Mouse (Mus musculus) thymus, postnatal 0 days (tissue): ENCODE measurements around the gene Map6d1. TPM values are rescaled to one million over a fixed set of nuclear protein-coding genes. Genes with fewer than 3 reads are reported as not detected.

Source experiments
- DNase-seq: peaks from one replicate; pipeline ENCODE4 v3.0.0-alpha.2; 2015; ENCODE audit warnings: low spot score
- polyA plus RNA-seq: library from polyadenylated mRNA; unstranded; fragments of >200 nt; fragmentation: Nextera tagmentation; extraction: Ambion mirVana; gene quantifications from 2 replicates; pipeline ENCODE4 v1.2.1, GENCODE M21; 2015

Gene Map6d1
- 0.05 and 0.10 TPM in 2 replicates for polyA plus RNA-seq

DNA sequence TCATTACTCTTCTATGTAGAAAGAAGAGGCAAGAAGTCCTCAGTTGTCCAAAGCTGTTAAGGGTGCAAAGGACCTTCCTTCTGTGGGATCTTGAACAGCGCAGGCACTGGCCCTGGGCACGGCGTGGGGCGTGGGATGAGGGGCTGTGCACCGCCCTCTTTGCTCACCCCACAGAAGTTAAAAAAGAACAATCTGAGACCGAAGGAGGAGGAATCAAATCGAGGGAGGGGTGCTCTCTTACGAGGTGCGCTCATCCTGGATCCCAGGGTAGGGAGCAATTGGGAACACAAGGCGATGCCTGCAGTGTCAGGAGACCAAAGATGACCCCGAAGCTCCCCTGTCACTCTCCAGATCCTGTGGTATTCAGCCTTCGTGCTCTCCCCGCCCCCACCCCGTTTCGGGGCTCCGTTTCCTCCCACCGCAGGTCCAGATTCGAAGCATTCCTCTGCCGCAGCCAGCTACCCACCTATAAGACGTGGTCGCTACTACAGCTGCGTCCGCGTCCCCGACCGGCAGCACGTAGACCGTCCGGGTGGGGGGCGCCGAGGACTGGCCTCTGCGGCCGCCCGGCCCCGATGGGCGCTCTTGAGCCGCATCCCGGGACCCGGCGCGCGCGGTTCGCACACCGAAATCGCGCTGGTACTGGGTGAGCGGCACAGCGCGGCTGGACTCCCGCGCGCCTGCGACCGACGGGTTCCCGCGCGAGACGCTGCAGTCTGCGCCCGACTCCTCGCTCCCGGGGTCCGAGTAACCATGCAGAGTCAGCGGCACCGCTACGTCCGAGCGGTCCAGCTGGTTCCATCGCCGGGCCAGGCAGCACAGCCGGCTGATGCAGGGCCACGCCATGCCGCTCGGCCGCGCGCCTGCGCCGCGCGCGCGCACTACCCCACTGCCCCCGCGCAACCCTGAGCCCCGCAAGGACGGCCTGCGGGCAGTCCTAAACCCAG is at the start of gene Map6d1:
Map6d1 (minus strand) TSS at position 891 of the 947 bp plus-strand sequence.
- DNase-seq: peak; percentile 19

DNA sequence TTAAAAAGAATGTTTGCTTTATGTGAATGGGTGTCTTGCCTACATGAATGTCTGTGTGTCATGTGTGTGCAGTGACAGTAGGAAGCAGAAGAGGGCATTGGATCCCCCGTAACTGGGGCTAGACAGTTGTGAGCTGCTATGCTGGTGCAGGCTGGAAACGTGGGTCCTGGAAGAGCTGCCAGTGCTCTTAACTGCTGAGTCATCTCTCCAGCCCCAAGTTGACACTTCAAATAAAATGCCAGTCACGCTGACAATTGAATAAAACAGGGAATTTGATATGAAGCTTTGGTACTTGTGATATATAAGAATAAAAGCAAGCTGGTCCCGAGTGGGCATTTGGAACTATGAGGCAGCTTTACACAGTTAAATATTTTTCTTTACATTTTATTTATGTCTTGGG is 39.1 kb upstream of the Map6d1 start:
- no peak for DNase-seq

DNA sequence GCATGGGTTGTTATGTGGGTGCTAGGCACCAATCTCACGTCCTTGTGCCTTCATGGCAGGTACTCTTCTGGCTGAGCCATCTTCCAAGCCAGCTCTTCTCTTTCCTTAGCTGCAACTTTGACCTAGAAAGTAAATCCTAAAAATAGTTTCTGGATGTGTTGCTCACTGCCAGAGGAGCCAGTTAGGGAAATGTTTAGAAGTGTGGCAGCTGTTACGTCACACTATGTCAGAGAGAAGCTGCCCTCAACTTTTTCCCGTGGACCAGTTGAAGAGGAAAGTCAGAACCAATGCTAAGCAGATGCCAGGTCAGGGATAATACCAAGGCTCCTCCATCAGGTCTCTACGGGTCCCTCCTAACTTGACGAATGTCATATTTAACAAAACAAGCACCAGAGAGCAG is 38.2 kb upstream of the Map6d1 start:
- no peak for DNase-seq

DNA sequence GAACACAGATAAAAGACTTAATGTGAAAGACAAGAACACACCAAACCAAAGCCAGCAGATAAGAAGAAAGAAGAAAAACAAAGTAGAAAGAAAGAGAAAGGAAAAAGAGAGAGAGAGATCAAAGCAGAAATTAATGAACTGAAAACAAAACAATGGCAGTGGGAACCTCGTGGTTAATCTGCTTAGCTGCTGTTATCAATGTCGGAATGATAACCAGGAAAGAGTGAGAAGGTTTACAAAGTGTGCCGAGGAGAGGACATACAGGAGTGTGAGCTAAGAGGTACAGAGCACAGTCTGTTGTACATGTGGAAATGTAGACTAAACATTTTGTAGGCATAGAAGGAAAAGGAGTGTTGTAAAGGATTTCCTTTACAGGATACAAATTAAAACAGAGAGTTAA is 31.8 kb upstream of the Map6d1 start:
- DNase-seq: no peak

DNA sequence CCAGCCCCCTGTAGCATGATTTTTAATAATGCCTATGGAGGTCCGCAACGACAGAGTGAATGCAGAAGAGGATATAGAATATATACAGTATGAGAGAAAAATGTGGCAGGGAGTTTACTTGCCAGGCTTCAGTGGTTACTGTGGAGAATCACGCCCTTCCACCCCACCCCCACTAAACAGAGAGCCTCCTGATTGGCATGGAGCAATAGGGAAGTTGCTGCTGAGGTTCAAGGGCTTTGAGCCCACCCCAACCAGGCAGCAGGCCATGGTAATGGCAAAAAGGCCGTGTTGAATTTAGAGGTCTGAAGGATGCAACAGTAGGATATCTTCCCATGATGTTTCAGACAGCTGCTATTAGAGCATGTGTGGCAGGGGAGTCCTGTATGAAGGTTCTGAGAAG is 30.2 kb upstream of the Map6d1 start:
- no peak for DNase-seq

DNA sequence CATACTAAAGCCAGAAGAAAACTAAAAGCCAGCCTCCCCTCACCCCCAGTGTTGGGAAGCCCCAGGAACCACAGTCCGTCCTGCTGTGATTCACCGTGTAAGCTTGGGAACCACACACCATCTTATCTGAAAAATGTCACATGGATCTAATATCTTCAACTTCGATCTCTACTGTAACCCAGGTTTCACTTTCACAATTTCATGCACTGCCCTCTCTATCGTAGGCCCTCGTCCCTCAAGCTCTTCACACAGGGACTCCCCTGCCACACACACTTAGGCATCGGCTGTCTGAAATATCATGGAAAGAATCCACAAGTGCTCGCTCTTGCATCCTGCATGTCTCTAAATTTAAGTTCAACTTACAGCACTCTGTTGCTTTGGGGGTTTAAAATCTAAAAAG is 23.9 kb upstream of the Map6d1 start:
- DNase-seq: no peak

DNA sequence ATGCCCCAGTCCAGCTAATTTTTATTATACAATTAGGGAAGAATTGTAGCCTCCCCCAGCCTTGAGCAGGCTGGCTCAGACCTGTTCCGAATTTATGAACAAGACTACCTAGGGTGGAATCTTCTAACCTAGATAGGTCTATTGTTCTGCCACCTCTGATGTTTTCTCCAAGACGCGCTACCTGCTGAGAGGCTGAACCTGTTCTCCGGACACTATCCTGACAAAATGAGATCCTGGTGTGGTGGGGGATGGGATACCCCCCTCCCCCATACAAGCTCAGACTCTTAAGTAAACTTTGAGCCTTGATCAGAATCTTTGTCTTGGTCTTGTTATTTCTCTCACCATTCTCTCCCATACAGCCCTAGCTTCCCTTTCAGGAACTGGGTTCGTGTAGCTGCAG is 16.8 kb upstream of the Map6d1 start:
- no peak for DNase-seq

DNA sequence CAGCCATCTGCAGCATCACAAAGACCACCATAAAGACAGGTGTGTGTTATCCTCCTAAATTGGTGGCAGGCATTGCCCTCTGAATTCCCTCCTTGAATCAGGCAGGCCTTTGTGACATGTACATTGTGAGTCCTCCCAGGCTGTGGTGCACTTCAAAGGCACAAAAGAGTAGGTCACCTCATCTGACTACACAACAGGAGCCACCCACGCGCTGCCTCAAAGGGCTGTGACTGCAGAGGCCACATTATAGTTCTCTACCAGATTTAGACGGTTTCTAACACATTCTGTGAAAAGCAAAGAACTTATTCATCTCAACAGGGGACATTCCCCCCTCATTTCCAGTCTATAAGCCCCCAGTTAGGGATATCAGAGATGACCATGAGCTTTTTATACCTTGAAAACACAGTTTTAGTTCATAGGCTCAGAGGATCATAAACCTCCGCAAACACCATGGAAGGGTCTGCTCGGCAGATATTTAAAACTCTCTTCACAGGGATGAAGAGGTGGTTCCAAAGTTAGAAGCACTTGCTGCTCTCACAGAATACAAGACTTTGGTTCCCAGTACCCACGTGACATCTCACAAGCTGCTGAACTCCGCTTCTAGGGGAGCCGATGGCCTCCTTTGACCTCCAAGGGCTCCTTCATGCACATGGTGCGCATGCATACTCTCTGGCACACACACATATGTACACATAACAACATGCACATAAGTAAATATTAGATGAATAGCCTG is 7.5 kb upstream of the Map6d1 start:
- no peak for DNase-seq

DNA sequence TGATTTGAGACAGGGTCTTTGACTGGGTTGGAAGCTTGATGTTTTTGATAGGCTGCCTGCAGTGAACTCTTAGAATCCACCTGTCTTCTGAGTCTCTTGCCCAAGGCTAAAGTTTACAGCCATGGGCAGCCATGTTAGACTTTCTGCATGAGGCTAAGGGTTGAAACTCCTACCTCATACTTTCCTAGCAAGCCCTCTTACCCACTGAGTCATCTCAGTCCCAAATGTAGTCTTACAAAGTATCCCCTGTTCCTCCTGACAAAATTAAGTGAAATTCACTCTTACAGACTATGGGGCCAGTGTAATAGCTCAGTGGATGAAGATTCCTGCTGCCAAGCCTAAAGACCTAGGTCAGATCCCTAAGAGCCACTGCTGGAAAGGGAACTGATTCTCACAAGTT is 5.9 kb upstream of the Map6d1 start:
- no peak for DNase-seq

DNA sequence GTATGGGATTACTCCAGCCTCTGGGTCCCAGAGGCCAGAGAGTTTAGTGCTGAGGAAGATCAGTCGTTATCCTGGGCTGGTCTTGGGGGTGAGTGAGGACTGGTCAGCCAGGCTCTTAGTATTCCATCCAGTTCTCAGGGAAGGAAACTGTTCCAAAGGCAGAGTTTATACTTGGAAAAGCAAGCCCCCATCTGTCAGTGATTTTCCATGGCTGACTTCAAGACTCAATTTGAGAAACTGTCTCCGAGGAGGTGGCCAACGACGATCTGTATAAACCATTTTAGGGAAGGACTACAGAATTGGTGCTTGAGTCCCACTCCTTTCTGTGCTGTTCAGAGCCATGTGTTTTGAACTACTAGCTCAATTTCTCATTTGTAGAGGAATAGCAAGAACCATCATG is 2.5 kb downstream of the Map6d1 start:
- no peak for DNase-seq

DNA sequence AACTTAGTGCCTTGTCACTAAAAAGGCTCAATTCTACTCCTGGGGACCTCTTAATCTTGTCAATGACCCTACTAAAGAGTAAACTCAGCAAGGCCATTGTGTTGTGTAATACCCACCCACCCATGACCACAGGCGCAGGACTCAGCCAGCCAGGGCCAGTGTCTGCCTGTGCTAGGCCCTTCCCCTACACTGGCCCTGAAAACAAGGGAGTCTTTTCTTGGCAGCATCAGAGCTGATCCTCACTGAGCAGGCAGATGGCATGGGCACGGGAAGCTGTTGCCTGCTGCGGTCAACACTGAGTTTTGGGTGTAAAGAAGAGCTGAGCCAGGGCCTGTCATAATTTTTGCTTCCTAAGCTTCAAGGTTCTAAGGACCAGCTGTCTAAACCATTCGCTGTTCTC is 3.7 kb downstream of the Map6d1 start:
- no peak for DNase-seq

DNA sequence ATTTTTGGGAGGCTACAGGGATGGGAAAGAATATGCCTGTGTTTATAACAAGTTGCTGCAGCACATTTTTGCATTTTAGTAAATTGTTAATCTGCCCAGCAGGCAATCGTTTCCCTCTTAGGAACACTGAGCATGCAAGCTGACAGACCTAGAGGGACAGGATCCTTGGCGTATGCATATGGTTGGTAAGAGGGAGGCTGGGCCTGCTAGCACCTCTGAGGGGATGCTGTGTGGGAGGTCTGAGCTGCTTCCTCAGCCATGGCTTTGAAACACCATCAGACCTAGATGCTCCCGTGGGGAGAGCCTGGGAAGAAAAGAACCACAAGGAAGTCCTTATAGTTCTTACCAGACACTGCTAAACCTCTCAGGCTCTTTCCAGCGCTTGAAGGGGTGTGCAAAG is 6.8 kb downstream of the Map6d1 start:
- DNase-seq: no peak

DNA sequence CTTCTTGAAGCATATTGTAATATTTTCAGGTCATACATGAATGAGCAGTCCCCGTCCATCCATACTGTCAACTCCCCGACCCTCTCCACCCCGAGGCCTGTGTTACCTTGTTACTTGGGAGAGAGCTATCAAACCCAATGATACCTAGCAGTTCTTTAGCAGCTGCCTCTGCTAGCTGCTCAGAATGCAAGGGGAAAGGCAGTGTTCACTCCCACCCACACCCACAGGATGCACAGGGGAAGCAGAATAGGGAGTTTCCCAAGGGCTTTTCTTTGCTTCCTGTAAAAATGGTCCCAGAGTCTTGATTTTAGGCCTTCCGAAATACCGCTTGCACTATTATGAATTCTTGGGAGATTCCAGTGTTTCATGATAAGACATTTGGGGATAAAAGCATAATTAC is 13.0 kb downstream of the Map6d1 start:
- DNase-seq: no peak

DNA sequence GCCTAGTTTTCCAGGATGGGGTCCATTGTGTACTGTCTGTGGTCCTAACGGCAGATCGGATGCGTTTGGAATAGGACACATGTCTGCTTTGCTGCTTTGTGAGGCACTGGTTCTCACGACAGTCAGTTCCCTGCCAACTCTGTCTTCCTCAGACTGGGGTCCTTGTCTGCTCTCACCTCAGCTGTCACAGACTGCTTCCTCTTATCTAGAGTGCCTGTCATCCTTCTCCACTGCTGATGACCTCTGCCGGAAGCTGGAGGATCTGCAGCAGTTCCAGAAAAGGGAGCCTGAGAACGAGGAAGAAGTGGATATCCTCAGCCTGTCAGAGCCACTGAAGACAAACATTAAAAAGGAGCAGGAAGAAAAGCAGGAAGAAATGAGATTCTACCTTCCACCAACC is 13.7 kb downstream of the Map6d1 start:
- DNase-seq: no peak

DNA sequence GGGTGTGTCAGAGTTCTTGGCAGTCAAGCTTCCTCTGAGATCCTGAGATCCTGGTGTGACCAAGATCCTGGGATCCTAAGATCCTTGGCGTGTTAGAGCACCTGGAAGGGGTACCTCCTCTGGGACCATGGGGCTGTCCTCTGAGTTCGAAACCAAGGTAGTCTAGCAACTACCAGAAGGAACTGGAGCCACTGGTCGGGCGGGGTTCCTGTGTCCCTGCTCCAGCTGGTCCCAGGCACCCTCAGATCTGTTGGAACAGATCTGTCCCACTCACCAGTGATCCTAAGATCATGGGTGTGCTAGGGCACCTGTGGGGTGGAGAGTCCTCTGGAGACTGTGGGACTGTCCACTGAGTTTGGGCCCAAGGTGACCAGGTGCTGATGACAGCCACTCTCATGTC is 14.5 kb downstream of the Map6d1 start:
- no peak for DNase-seq

DNA sequence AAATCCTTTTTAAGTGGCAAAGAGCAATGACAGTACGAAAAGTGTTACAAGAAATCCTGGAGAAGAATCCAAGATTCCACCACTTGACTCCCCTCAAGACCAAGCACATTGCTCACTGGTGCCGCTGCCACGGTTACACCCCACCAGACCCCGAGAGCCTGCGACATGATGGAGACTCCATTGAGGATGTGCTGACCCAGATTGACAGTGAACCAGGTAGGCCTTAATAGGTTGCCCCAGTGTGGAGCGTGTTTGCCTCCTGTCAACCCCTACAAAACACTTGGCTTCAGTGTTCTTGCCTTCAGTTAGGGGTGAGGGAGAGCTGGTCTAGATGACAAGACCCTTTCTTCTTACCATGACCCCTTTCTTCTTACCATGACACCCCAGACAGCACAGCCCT is 18.4 kb downstream of the Map6d1 start:
- no peak for DNase-seq

DNA sequence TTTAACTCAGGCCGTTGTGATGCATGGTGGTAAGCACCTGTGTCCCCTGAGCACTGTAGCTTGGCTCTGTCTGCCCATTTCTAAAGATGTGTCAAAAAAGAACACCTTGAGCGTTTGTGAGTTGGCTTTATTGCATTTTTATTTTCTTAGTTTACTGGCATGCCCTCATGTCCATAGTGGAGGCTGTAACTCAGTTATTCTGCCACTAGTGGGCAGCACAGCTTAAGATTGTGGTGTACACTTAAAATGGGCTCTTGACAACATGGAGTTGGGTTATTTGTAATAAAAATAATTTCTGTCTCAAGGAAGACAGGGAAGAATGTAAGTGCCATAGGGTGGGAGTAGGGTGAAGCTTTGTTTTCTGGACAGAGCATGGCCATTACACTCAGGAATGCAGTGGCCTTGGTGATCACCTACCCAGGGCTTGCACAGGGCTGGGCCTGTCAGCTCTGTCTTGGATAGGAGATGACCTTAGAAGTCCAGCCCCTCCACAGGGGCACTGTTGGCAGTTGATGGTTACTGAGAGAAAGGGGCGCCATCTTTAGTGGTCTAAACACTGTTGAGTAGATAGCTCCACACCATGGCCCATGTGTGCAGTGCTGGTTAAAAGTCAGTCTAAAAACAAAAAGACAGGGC is 27.4 kb downstream of the Map6d1 start:
- peak; percentile 65 for DNase-seq

DNA sequence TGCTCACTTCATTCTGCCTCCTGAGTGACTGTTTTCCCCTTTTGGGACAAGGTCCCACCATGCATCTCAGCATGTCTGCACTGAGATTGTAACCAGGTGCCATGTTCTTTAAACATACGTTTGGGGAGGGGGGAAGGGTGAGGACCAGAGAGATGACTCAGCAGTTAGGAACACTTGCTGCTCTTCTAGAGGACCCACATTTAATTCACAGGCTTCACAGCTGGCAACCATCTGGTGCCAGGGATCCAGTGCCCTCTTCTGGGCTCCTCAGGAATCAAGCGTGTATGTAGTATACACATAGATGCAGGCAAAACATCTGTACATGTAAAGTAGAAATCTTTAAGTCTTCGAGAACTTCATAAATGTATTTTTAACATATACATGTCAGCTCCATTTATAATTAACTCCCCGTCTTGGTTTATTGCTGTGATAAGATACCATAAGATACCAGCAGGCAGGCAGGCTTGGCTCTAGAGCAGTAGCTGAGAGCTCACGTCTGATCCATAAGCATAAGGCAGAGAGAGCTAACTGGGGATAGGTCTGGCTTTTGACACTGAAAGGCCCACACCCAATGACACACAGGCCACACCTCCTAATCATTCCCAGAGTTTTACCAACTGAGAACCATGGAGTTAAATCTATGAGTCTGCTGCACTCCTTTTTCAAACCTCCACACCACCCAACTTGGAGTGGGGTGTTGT is 41.5 kb downstream of the Map6d1 start:
- DNase-seq: peak; percentile 5

DNA sequence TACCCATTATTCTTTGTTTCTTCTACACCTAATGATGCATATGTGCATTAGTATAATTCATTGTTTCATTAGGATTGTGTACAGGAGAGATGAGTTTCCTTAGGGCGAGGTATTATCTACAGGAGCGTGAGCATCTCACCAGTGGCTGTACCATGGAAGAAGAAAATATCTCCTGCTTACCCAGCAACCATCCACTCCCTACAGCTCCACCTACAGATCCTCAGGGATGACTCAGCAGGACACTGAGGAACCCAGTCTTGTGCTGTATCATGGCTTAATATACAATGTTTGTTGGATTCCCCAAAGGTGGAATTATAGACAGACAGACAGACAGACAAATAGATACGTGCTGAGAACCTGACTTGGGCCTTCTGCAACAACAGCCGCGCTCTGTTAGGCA is 44.2 kb downstream of the Map6d1 start:
- DNase-seq: no peak

DNA sequence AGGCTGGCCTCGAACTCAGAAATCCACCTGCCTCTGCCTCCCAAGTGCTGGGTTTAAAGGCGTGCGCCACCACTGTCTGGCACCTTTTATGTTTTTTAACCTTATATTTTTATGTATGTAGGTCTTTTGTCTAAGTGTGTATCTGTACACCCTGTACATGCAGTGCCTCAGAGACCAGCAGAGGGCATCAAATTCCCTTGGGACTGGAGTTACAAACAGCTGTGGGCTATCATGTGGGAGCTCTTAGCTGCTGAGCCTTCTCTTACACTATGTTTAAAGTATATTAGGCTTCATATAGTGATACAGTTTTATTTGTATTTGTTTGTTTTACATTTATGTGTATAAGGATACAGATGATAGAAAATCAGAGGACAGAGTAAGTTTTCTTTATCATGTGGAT is 45.6 kb downstream of the Map6d1 start:
- DNase-seq: peak; percentile 19

DNA sequence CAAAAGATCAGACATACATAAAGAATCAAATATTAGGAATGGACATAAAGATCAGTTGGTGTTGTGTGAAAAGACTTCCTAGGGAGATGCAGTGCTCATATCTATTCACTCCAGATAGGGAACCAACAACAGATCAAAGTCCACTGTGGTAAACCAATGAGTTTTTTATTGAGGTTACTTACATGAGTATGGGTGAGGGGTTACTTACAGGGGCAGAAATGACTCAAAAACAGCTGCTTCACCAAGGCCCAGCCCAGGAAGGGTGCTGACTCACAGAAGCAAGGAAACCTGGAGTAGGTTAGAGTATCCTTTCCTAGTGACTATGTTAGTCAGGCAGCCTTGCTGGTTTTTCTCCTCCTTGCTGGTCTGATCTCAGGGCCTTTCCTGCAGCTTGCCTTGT is 49.1 kb downstream of the Map6d1 start:
- no peak for DNase-seq
